Mouse (Mus musculus) bone marrow macrophage, adult 2 months (primary cell): ENCODE measurements at regions not wholly inside any gene's neighbourhood (a gene's known extent, or its start where the extent isn't known, plus 50 kb on each side); places are given as distances from the start of the nearest gene placed in this dataset.

ENCODE experiments used
- CTCF ChIP-seq: IDR thresholded peaks from 2 replicates; pipeline ENCODE4 v1.5.1; 2012; ENCODE audit warnings: low read depth, mild to moderate bottlenecking, low read length, moderate library complexity
- POLR2A ChIP-seq: IDR thresholded peaks from 2 replicates; pipeline ENCODE4 v1.6.1; 2012; ENCODE audit warnings: mild to moderate bottlenecking, low read depth, low read length, borderline replicate concordance

DNA sequence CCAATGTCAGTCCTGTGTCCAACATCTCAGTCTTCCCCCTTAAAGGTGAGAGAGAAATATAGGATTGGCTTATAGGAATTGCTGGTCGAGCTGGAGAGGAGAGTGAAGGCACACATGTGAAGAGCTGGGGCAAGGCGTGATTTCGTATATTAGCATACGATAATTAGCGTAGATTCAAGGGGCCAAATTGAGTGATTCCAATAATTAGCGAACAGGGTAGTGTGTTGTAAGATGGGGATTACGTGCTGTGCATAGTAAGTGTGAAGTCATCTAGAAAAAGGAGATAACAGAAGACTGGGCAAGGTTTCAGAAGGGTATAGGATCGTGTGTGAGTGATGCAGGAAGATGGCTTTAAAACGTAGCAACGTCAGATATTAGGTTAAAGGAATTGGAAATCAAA lies 147.6 kb upstream of the Auts2 start:
- TF ChIP-seq POLR2A (no peak), CTCF (no peak)
